Mouse (Mus musculus) erythroblast, embryonic 14.5 days (primary cell): ENCODE data around the gene Ammecr1. TPM values are rescaled to one million over a fixed set of nuclear protein-coding genes. Genes with fewer than 3 reads are reported as not detected.

Experiments
- H3K27me3 ChIP-seq: 2 replicates; pipeline ENCODE4 v1.6.1; 2012; ENCODE audit warnings: inconsistent platforms; ENCODE audit not compliant: control insufficient read depth
- H3K36me3 ChIP-seq: 2 replicates; pipeline ENCODE4 v1.6.1; 2012; ENCODE audit warnings: mild to moderate bottlenecking, inconsistent platforms; ENCODE audit not compliant: control insufficient read depth
- H3K4me1 ChIP-seq: 2 replicates; pipeline ENCODE4 v1.6.1; 2012; ENCODE audit warnings: inconsistent platforms; ENCODE audit not compliant: control insufficient read depth
- H3K4me3 ChIP-seq: replicated peaks from 2 replicates; pipeline ENCODE3; 2012; ENCODE audit warnings: moderate library complexity, mild to moderate bottlenecking, inconsistent platforms
- H3K9me3 ChIP-seq: 2 replicates; pipeline ENCODE4 v1.6.1; 2012; ENCODE audit warnings: low read length, inconsistent platforms, mixed read lengths; ENCODE audit not compliant: control insufficient read depth
- GATA1 ChIP-seq: IDR thresholded peaks from 2 replicates; pipeline ENCODE4 v1.6.1; 2012; ENCODE audit warnings: low read length, inconsistent platforms, mixed read lengths
- TAL1 ChIP-seq: IDR thresholded peaks from 3 replicates; pipeline ENCODE4 v1.6.1; 2012; ENCODE audit warnings: low read length, inconsistent platforms, mixed read lengths
- polyA plus RNA-seq: library from polyadenylated mRNA; stranded (reverse); fragments of >175 nt; gene quantifications from 2 replicates; pipeline ENCODE4 v1.2.3, GENCODE M21; 2012

Ammecr1 gene
- polyA plus RNA-seq, 1 experiment: 0.72 TPM

GRCm38 (mm10) chrX:142928430-142928829 lies 38.1 kb downstream of the Ammecr1 start:
- H3K36me3 ChIP-seq: no peaks in the 10 kb centered on the region
- no peaks in the 10 kb centered on the region for H3K9me3 ChIP-seq
- no peaks in the 10 kb centered on the region for H3K27me3 ChIP-seq
- H3K4me1 ChIP-seq: 0 out of 2 replicates have a peak, but pooled peaks cover 3% of the 10 kb centered on the region
- H3K4me3 ChIP-seq: no peak overlapping the region
- TF ChIP-seq TAL1 (no peak), GATA1 (no peak)

- Histone ChIP-seq H3K27me3 (no peaks in the 10 kb centered on the region), H3K9me3 (no peaks in the 10 kb centered on the region), H3K4me3 (no peak overlapping the region), H3K36me3 (peaks cover 4% of the 10 kb centered on the region), H3K4me1 (peaks cover 3% of the 10 kb centered on the region; the same call in 1 of the 2 replicates)
- no peak for TF ChIP-seq TAL1
- no peak for TF ChIP-seq GATA1
Measured at GRCm38 (mm10) chrX:142917394-142917793, 49.1 kb downstream of the Ammecr1 start.

- Histone ChIP-seq H3K36me3 (peaks cover 7% of the 10 kb centered on the region), H3K4me1 (peaks cover 3% of the 10 kb centered on the region; the same call in 1 of the 2 replicates), H3K27me3 (no peaks in the 10 kb centered on the region), H3K4me3 (no peak overlapping the region), H3K9me3 (no peaks in the 10 kb centered on the region)
- TF ChIP-seq GATA1 (no peak), TAL1 (no peak)
Measured at GRCm38 (mm10) chrX:142916719-142917118, 49.8 kb downstream of the Ammecr1 start.

- no peak for TF ChIP-seq GATA1
- no peaks in the 10 kb centered on the region for H3K27me3 ChIP-seq
- no peak overlapping the region for H3K4me3 ChIP-seq
- H3K4me1 ChIP-seq: peaks cover 7% of the 10 kb centered on the region
- no peaks in the 10 kb centered on the region for H3K9me3 ChIP-seq
- peaks cover 16% of the 10 kb centered on the region for H3K36me3 ChIP-seq
Measured at GRCm38 (mm10) chrX:142914208-142914607, 52.3 kb downstream of the Ammecr1 start.

GRCm38 (mm10) chrX:142903854-142904253 lies 62.7 kb downstream of the Ammecr1 start:
- H3K4me1 ChIP-seq: no peaks in the 10 kb centered on the region
- H3K9me3 ChIP-seq: no peaks in the 10 kb centered on the region
- TF ChIP-seq TAL1 (no peak), GATA1 (no peak)
- no peaks in the 10 kb centered on the region for H3K27me3 ChIP-seq
- no peak overlapping the region for H3K4me3 ChIP-seq
- H3K36me3 ChIP-seq: peaks cover 24% of the 10 kb centered on the region

- Histone ChIP-seq H3K27me3 (no peaks in the 10 kb centered on the region), H3K9me3 (no peaks in the 10 kb centered on the region), H3K4me3 (no peak overlapping the region), H3K36me3 (peaks cover 29% of the 10 kb centered on the region), H3K4me1 (no peaks in the 10 kb centered on the region)
- TF ChIP-seq TAL1 (no peak), GATA1 (no peak)
Measured at GRCm38 (mm10) chrX:142902599-142902998, 63.9 kb downstream of the Ammecr1 start.

- no peak overlapping the region for H3K4me3 ChIP-seq
- TF ChIP-seq GATA1 (no peak), TAL1 (no peak)
- no peaks in the 10 kb centered on the region for H3K9me3 ChIP-seq
- H3K36me3 ChIP-seq: peaks cover 31% of the 10 kb centered on the region
- H3K4me1 ChIP-seq: no peaks in the 10 kb centered on the region
- H3K27me3 ChIP-seq: no peaks in the 10 kb centered on the region
Measured at GRCm38 (mm10) chrX:142901915-142902314, 64.6 kb downstream of the Ammecr1 start.

GRCm38 (mm10) chrX:142898295-142898887 lies 68.1 kb downstream of the Ammecr1 start:
- Histone ChIP-seq H3K27me3 (no peaks in the 10 kb centered on the region), H3K4me1 (no peaks in the 10 kb centered on the region), H3K36me3 (peaks cover 21% of the 10 kb centered on the region), H3K4me3 (no peak overlapping the region), H3K9me3 (no peaks in the 10 kb centered on the region)
- TF ChIP-seq GATA1: no peak
- TF ChIP-seq TAL1: no peak

GRCm38 (mm10) chrX:142897477-142898000 lies 69.0 kb downstream of the Ammecr1 start:
- Histone ChIP-seq H3K9me3 (no peaks in the 10 kb centered on the region), H3K4me3 (no peak overlapping the region), H3K36me3 (peaks cover 16% of the 10 kb centered on the region), H3K4me1 (no peaks in the 10 kb centered on the region), H3K27me3 (no peaks in the 10 kb centered on the region)
- TF ChIP-seq TAL1 (no peak), GATA1 (no peak)
